Mouse (Mus musculus) hindbrain, embryonic 16.5 days (tissue): ENCODE results near the gene Tomm70a. TPM values are rescaled to one million over a fixed set of nuclear protein-coding genes. Genes with fewer than 3 reads are reported as not detected.

Source experiments
- ATAC-seq: fragments of 200-750 bp; cut with Nextera tagmentation; 2 replicates; pipeline ENCODE4 v1.8.0; 2017; ENCODE audit warnings: moderate TSS enrichment, moderate library complexity
- H3K27ac ChIP-seq: fragments of 300-500 bp; sonication (generic); 2 replicates; pipeline ENCODE4 v1.5.1; 2014; ENCODE audit warnings: low read depth, mild to moderate bottlenecking, control low read depth, low read length, moderate library complexity
- H3K27me3 ChIP-seq: fragments of 300-500 bp; sonication (generic); replicated peaks from 2 replicates; pipeline ENCODE4 v1.6.1; 2014; ENCODE audit warnings: low read length; ENCODE audit not compliant: control insufficient read depth, insufficient read depth
- H3K36me3 ChIP-seq: fragments of 300-500 bp; sonication (generic); 2 replicates; pipeline ENCODE4 v1.6.1; 2014; ENCODE audit warnings: mild to moderate bottlenecking, low read length, moderate library complexity, mixed read lengths; ENCODE audit not compliant: control insufficient read depth, insufficient read depth
- H3K4me1 ChIP-seq: fragments of 300-500 bp; sonication (generic); 2 replicates; pipeline ENCODE4 v1.6.1; 2014; ENCODE audit warnings: low read depth, low read length; ENCODE audit not compliant: control insufficient read depth, insufficient read depth
- H3K4me2 ChIP-seq: fragments of 300-500 bp; sonication (generic); 2 replicates; pipeline ENCODE4 v1.6.1; 2014; ENCODE audit warnings: mild to moderate bottlenecking, low read length, control low read depth, moderate library complexity
- H3K4me3 ChIP-seq: fragments of 300-500 bp; sonication (generic); 2 replicates; pipeline ENCODE4 v1.5.1; 2014; ENCODE audit warnings: mild to moderate bottlenecking, low read length, control low read depth, moderate library complexity
- H3K9ac ChIP-seq: fragments of 300-500 bp; sonication (generic); 2 replicates; pipeline ENCODE4 v1.6.1; 2014; ENCODE audit warnings: low read depth, mild to moderate bottlenecking, control low read depth, low read length, moderate library complexity
- H3K9me3 ChIP-seq: fragments of 300-500 bp; sonication (generic); 2 replicates; pipeline ENCODE4 v1.6.1; 2014; ENCODE audit warnings: mild to moderate bottlenecking, low read length, moderate library complexity; ENCODE audit not compliant: control insufficient read depth
- WGBS: fragments of 180-500 bp; shearing (Covaris S2); extraction: QIAGEN DNeasy Blood & Tissue Kit; methylation state at CpG from one replicate; pipeline ENCODE4 v1.1.7; 2014; 5-methylcytosine and 5-hydroxymethylcytosine counted together
- polyA plus RNA-seq: library from polyadenylated mRNA; unstranded; fragments of >200 nt; fragmentation: Nextera tagmentation; extraction: Ambion mirVana; gene quantifications from 2 replicates; pipeline ENCODE4 v1.2.1, GENCODE M21; 2015

Gene Tomm70a
- polyA plus RNA-seq, 1 experiment from 2014 or later, result 56.5 TPM

DNA sequence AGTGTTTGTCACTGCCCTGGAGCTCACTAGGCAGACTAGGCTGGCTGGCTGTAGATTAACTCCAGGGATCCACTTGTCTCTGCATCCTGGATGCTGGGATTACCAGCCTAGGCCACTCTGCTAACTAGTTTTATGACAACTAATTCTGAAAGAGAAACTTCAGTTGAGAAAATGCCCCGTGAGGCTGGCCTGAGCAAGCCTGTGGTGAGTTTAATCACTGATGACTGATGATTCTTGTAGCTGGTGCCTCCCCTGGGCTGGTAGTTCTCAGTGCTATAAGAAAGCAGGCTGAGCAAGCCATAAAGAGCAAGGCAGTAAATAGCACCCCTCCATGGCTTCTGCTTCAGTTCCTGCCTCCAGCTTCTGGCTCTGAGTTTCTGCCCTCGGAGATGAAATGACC, 54.2 kb downstream of the Tomm70a start:
- ATAC-seq, result no peak
- WGBS, result 78% methylated on average over 2 of the region's 2 CpGs
- H3K27me3 ChIP-seq, result no peaks in the 10 kb centered on the region
- no peak overlapping the region for H3K4me3 ChIP-seq
- H3K9me3 ChIP-seq, result no peaks in the 10 kb centered on the region
- no peak overlapping the region for H3K27ac ChIP-seq
- H3K4me1 ChIP-seq, result no peaks in the 10 kb centered on the region
- H3K9ac ChIP-seq, result no peak overlapping the region
- H3K36me3 ChIP-seq, result peaks cover 8% of the 10 kb centered on the region
- H3K4me2 ChIP-seq, result no peak overlapping the region

- ATAC-seq, result no peak
- no peak overlapping the region for H3K4me2 ChIP-seq
- H3K9me3 ChIP-seq, result no peaks in the 10 kb centered on the region
- no peak overlapping the region for H3K4me3 ChIP-seq
- H3K9ac ChIP-seq, result no peak overlapping the region
- no peak overlapping the region for H3K27ac ChIP-seq
- WGBS, result 89% methylated on average over 7 of the region's 7 CpGs
- H3K4me1 ChIP-seq, result no peaks in the 10 kb centered on the region
- H3K36me3 ChIP-seq, result peaks cover 4% of the 10 kb centered on the region
- no peaks in the 10 kb centered on the region for H3K27me3 ChIP-seq
Observed at GRCm38 (mm10) chr16:57176276-57176675, 54.8 kb downstream of the Tomm70a start.

DNA sequence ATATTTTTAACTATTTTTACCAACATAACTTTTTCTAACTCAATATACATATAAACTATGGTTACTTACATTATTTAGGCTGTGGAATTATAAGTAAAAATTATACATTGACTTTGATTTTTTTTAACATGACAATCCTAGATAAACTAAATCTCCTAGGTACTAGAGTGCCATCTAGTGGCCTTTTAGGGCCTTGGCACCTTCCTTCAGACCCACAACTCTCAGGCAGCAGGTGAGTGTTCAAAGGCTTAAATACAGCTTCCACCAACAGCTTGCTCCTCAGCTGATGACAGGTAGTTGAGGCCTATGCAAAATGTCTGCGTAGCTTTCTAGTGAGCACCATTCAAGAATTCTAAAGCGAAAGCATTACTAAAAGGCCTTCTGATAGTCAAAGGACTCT, 55.8 kb downstream of the Tomm70a start:
- 67% methylated on average over 2 of the region's 2 CpGs for WGBS
- no peak overlapping the region for H3K4me3 ChIP-seq
- no peak overlapping the region for H3K27ac ChIP-seq
- H3K9ac ChIP-seq, result no peak overlapping the region
- H3K36me3 ChIP-seq, result peaks cover under 1% of the 10 kb centered on the region
- H3K27me3 ChIP-seq, result no peaks in the 10 kb centered on the region
- H3K4me1 ChIP-seq, result no peaks in the 10 kb centered on the region
- H3K4me2 ChIP-seq, result no peak overlapping the region
- no peaks in the 10 kb centered on the region for H3K9me3 ChIP-seq
- no peak for ATAC-seq

- Histone ChIP-seq H3K4me3 (no peak overlapping the region), H3K9ac (no peak overlapping the region), H3K9me3 (no peaks in the 10 kb centered on the region), H3K27me3 (no peaks in the 10 kb centered on the region), H3K4me2 (no peak overlapping the region), H3K36me3 (peaks cover 2% of the 10 kb centered on the region), H3K27ac (no peak overlapping the region), H3K4me1 (no peaks in the 10 kb centered on the region)
- no peak for ATAC-seq
- 89% methylated on average over 10 of the region's 10 CpGs for WGBS
Observed at GRCm38 (mm10) chr16:57177664-57178063, 56.2 kb downstream of the Tomm70a start.

DNA sequence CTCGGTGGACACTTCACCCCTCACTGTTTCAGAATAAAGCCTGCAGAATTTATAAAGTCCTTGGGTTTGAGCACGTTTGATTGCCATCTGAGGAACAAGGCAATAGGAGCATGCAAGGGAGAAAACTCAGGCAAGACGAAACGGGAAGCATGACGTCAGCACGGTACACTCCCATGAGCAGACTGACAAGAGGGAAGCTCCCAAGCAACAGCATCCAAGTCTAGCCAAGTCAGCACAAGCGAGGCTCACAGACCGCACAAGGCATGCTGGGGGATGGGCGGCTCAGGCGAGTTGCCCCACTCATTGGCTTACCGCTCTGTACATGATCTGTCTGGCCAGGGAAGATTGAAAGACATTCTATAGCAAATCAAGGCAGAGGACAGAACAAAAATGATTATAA, 59.7 kb downstream of the Tomm70a start:
- Histone ChIP-seq H3K4me2 (no peak overlapping the region), H3K36me3 (peaks cover 13% of the 10 kb centered on the region), H3K4me3 (no peak overlapping the region), H3K27ac (no peak overlapping the region), H3K4me1 (no peaks in the 10 kb centered on the region), H3K9ac (no peak overlapping the region), H3K9me3 (no peaks in the 10 kb centered on the region), H3K27me3 (no peaks in the 10 kb centered on the region)
- no peak for ATAC-seq
- 82% methylated on average over 11 of the region's 11 CpGs for WGBS

DNA sequence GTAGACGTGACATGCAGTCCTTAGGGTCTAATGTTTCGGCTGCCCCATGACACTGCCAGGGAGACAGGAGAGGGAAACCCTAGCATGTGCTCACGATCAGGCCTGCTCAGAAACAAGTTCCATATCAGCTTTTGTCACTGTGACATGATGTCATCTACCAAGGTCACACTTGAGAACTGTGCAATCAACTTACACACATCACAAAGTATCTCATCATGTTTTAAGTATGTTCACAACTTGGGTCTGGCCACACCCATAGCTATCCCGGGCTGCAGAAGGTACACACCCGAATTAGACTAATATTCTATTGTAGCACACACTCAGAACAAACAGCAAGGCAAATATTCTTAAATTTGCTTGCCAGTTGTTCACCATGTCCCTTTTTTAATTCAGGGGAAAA, 60.5 kb downstream of the Tomm70a start:
- no peak for ATAC-seq
- no peak overlapping the region for H3K4me2 ChIP-seq
- H3K4me1 ChIP-seq, result no peaks in the 10 kb centered on the region
- no peaks in the 10 kb centered on the region for H3K27me3 ChIP-seq
- H3K36me3 ChIP-seq, result peaks cover 13% of the 10 kb centered on the region
- H3K27ac ChIP-seq, result no peak overlapping the region
- H3K9ac ChIP-seq, result no peak overlapping the region
- 93% methylated on average over 5 of the region's 5 CpGs for WGBS
- no peak overlapping the region for H3K4me3 ChIP-seq
- H3K9me3 ChIP-seq, result no peaks in the 10 kb centered on the region

- WGBS, result 96% methylated on average over 4 of the region's 4 CpGs
- no peak overlapping the region for H3K27ac ChIP-seq
- no peak overlapping the region for H3K4me3 ChIP-seq
- H3K4me1 ChIP-seq, result no peaks in the 10 kb centered on the region
- no peak overlapping the region for H3K9ac ChIP-seq
- no peak for ATAC-seq
- H3K4me2 ChIP-seq, result no peak overlapping the region
- H3K36me3 ChIP-seq, result peaks cover 18% of the 10 kb centered on the region
- H3K27me3 ChIP-seq, result no peaks in the 10 kb centered on the region
- H3K9me3 ChIP-seq, result no peaks in the 10 kb centered on the region
Observed at GRCm38 (mm10) chr16:57186618-57187017, 65.1 kb downstream of the Tomm70a start.

GRCm38 (mm10) chr16:57189493-57189892, 68.0 kb downstream of the Tomm70a start:
- ATAC-seq, result no peak

DNA sequence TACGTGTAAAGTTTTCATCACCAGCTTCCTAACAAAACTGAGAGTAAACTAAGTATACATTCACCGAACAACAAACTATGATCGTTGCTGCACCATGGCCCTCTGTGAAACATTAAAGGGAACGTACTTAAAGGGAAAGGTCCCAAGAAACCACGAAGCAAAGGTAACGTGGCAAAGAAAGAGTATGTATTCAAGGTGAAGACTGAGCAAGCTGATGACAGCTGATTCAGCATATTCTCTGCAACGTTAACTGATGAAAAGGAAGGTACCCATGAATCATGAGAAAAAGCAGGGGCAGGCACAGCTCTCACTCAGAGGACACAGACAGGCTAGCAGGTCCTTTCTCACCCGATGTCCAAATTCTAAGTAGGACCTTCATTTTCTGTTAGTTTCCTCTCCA, 68.9 kb downstream of the Tomm70a start:
- Histone ChIP-seq H3K4me2 (no peak overlapping the region), H3K9ac (no peak overlapping the region), H3K4me3 (no peak overlapping the region), H3K9me3 (no peaks in the 10 kb centered on the region), H3K4me1 (no peaks in the 10 kb centered on the region), H3K27ac (no peak overlapping the region), H3K27me3 (no peaks in the 10 kb centered on the region), H3K36me3 (peaks cover 10% of the 10 kb centered on the region)
- ATAC-seq, result no peak
- 94% methylated on average over 8 of the region's 8 CpGs for WGBS

More at GRCm38 (mm10) chr16:57189493-57189892, 68.0 kb downstream of the Tomm70a start:
- no peak overlapping the region for H3K4me2 ChIP-seq
- H3K27me3 ChIP-seq, result no peaks in the 10 kb centered on the region
- H3K9me3 ChIP-seq, result no peaks in the 10 kb centered on the region
- no peak overlapping the region for H3K9ac ChIP-seq
- no peaks in the 10 kb centered on the region for H3K4me1 ChIP-seq
- H3K4me3 ChIP-seq, result no peak overlapping the region
- no peak overlapping the region for H3K27ac ChIP-seq
- H3K36me3 ChIP-seq, result peaks cover 10% of the 10 kb centered on the region
- 93% methylated on average over 2 of the region's 2 CpGs for WGBS

DNA sequence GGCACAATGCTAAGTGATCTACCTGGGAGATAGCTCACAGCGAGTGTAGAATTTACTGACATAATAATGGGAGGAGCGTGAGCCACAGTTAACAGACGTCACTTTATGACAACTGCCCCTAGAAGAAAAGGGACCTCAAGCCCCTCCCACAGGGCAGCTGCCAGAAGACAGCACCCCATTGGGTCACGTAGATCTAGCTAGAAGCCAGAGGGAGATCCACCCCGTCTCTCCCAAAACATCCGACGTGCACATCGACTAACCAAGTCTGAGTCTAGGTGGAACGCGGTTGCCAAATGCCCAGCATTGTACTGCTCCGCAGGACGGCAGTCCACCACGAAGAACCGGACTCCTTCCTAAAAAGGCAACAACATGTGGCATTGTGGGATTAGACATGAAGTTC, 69.7 kb downstream of the Tomm70a start:
- Histone ChIP-seq H3K4me3 (no peak overlapping the region), H3K27me3 (no peaks in the 10 kb centered on the region), H3K4me1 (no peaks in the 10 kb centered on the region), H3K9ac (no peak overlapping the region), H3K4me2 (no peak overlapping the region), H3K36me3 (peaks cover 11% of the 10 kb centered on the region), H3K9me3 (no peaks in the 10 kb centered on the region), H3K27ac (no peak overlapping the region)
- WGBS, result 83% methylated on average over 14 of the region's 14 CpGs
- no peak for ATAC-seq
